Mouse (Mus musculus) forebrain, embryonic 11.5 days (tissue): Measurements from ENCODE around the gene Fam198a. TPM values are rescaled to one million over a fixed set of nuclear protein-coding genes. Genes with fewer than 3 reads are reported as not detected.

Experiments
- ATAC-seq: fragments of 200-750 bp; cut with Nextera tagmentation; replicated peaks from 2 replicates; pipeline ENCODE4 v1.8.0; 2017; ENCODE audit warnings: moderate TSS enrichment; ENCODE audit not compliant: low FRiP score
- DNase-seq: peaks from one replicate; pipeline ENCODE4 v3.0.0-alpha.2; 2017; ENCODE audit warnings: low spot score
- H3K27ac ChIP-seq: fragments of 300-500 bp; sonication (generic); 2 replicates; pipeline ENCODE4 v1.5.1; 2014; ENCODE audit warnings: low read depth, low read length
- H3K27me3 ChIP-seq: fragments of 300-500 bp; sonication (generic); 2 replicates; pipeline ENCODE4 v1.6.1; 2014; ENCODE audit warnings: mild to moderate bottlenecking, low read length, mixed read lengths; ENCODE audit not compliant: control insufficient read depth, insufficient read depth
- H3K36me3 ChIP-seq: fragments of 300-500 bp; sonication (generic); 2 replicates; pipeline ENCODE4 v1.6.1; 2014; ENCODE audit warnings: mild to moderate bottlenecking, low read length, moderate library complexity, mixed read lengths; ENCODE audit not compliant: control insufficient read depth, insufficient read depth
- H3K4me1 ChIP-seq: fragments of 300-500 bp; sonication (generic); replicated peaks from 2 replicates; pipeline ENCODE4 v1.6.1; 2014; ENCODE audit warnings: low read length, mixed read lengths; ENCODE audit not compliant: control insufficient read depth, insufficient read depth
- H3K4me2 ChIP-seq: fragments of 300-500 bp; sonication (generic); 2 replicates; pipeline ENCODE4 v1.6.1; 2014; ENCODE audit warnings: low read depth, mild to moderate bottlenecking, low read length, moderate library complexity, mixed read lengths; ENCODE audit not compliant: severe bottlenecking
- H3K4me3 ChIP-seq: fragments of 300-500 bp; sonication (generic); 2 replicates; pipeline ENCODE4 v1.5.1; 2014; ENCODE audit warnings: low read depth, low read length
- H3K9ac ChIP-seq: fragments of 300-500 bp; sonication (generic); 2 replicates; pipeline ENCODE4 v1.6.1; 2014; ENCODE audit warnings: low read length
- H3K9me3 ChIP-seq: fragments of 300-500 bp; sonication (generic); 2 replicates; pipeline ENCODE4 v1.6.1; 2016; ENCODE audit warnings: low read length, mixed read lengths; ENCODE audit not compliant: control insufficient read depth
- WGBS: fragments of 180-500 bp; shearing (Covaris S2); extraction: QIAGEN DNeasy Blood & Tissue Kit; methylation state at CpG from one replicate; pipeline ENCODE4 v1.1.7; 2014; 5-methylcytosine and 5-hydroxymethylcytosine counted together
- polyA plus RNA-seq: library from polyadenylated mRNA; unstranded; fragments of >200 nt; fragmentation: Nextera tagmentation; extraction: Ambion mirVana; gene quantifications from 2 replicates; pipeline ENCODE4 v1.2.1, GENCODE M21; 2014

Gene Fam198a
- polyA plus RNA-seq, 1 experiment from 2014 or later: 0.40 TPM

GRCm38 (mm10) chr9:121959966-121960635, 9.3 kb downstream of the Fam198a start:
- H3K9ac ChIP-seq: no peak overlapping the region
- no peaks in the 10 kb centered on the region for H3K36me3 ChIP-seq
- H3K9me3 ChIP-seq: no peaks in the 10 kb centered on the region
- no peak overlapping the region for H3K4me3 ChIP-seq
- H3K27ac ChIP-seq: no peak overlapping the region
- no peaks in the 10 kb centered on the region for H3K4me1 ChIP-seq
- 61% methylated on average over 7 of the region's 7 CpGs for WGBS
- H3K27me3 ChIP-seq: no peaks in the 10 kb centered on the region
- DNase-seq (no peak), ATAC-seq (no peak)
- no peak overlapping the region for H3K4me2 ChIP-seq

GRCm38 (mm10) chr9:121964941-121965340, 14.2 kb downstream of the Fam198a start:
- 82% methylated on average over 7 of the region's 7 CpGs for WGBS
- Histone ChIP-seq H3K27ac (no peak overlapping the region), H3K36me3 (no peaks in the 10 kb centered on the region)

GRCm38 (mm10) chr9:121968258-121968657, 17.5 kb downstream of the Fam198a start:
- H3K4me1 ChIP-seq: no peaks in the 10 kb centered on the region
- no peaks in the 10 kb centered on the region for H3K9me3 ChIP-seq
- no peak overlapping the region for H3K4me3 ChIP-seq
- H3K9ac ChIP-seq: no peak overlapping the region
- H3K4me2 ChIP-seq: no peak overlapping the region
- WGBS: 86% methylated on average over 5 of the region's 5 CpGs
- DNase-seq (no peak), ATAC-seq (no peak)
- no peaks in the 10 kb centered on the region for H3K36me3 ChIP-seq
- H3K27ac ChIP-seq: no peak overlapping the region
- no peaks in the 10 kb centered on the region for H3K27me3 ChIP-seq

More at GRCm38 (mm10) chr9:121964941-121965340, 14.2 kb downstream of the Fam198a start:
- H3K9ac ChIP-seq: no peak overlapping the region
- ATAC-seq (no peak), DNase-seq (no peak)
- H3K4me1 ChIP-seq: no peaks in the 10 kb centered on the region
- no peak overlapping the region for H3K4me2 ChIP-seq
- no peak overlapping the region for H3K4me3 ChIP-seq
- H3K9me3 ChIP-seq: no peaks in the 10 kb centered on the region
- no peaks in the 10 kb centered on the region for H3K27me3 ChIP-seq

GRCm38 (mm10) chr9:121969841-121970381, 19.1 kb downstream of the Fam198a start:
- ATAC-seq (no peak), DNase-seq (no peak)
- Histone ChIP-seq H3K4me1 (no peaks in the 10 kb centered on the region), H3K9ac (no peak overlapping the region), H3K36me3 (no peaks in the 10 kb centered on the region), H3K27ac (no peak overlapping the region), H3K9me3 (no peaks in the 10 kb centered on the region), H3K4me2 (no peak overlapping the region), H3K27me3 (no peaks in the 10 kb centered on the region), H3K4me3 (no peak overlapping the region)
- WGBS: 71% methylated on average over 5 of the region's 5 CpGs

GRCm38 (mm10) chr9:121973207-121973606, 22.4 kb downstream of the Fam198a start:
- H3K4me1 ChIP-seq: no peaks in the 10 kb centered on the region
- 73% methylated on average over 1 of the region's 1 CpGs for WGBS
- no peaks in the 10 kb centered on the region for H3K9me3 ChIP-seq
- no peak for DNase-seq
- ATAC-seq: no peak
- no peak overlapping the region for H3K4me2 ChIP-seq
- H3K4me3 ChIP-seq: no peak overlapping the region
- no peaks in the 10 kb centered on the region for H3K27me3 ChIP-seq
- no peak overlapping the region for H3K27ac ChIP-seq
- no peaks in the 10 kb centered on the region for H3K36me3 ChIP-seq
- no peak overlapping the region for H3K9ac ChIP-seq

GRCm38 (mm10) chr9:121974141-121974986, 23.6 kb downstream of the Fam198a start:
- H3K4me3 ChIP-seq: no peak overlapping the region
- H3K4me1 ChIP-seq: no peaks in the 10 kb centered on the region
- H3K4me2 ChIP-seq: no peak overlapping the region
- 83% methylated on average over 12 of the region's 12 CpGs for WGBS
- H3K27me3 ChIP-seq: no peaks in the 10 kb centered on the region
- DNase-seq (no peak), ATAC-seq (no peak)
- H3K9me3 ChIP-seq: no peaks in the 10 kb centered on the region
- no peaks in the 10 kb centered on the region for H3K36me3 ChIP-seq
- H3K27ac ChIP-seq: no peak overlapping the region
- no peak overlapping the region for H3K9ac ChIP-seq

- Histone ChIP-seq H3K36me3 (no peaks in the 10 kb centered on the region), H3K4me3 (no peak overlapping the region), H3K9ac (no peak overlapping the region), H3K4me1 (no peaks in the 10 kb centered on the region), H3K4me2 (no peak overlapping the region), H3K9me3 (no peaks in the 10 kb centered on the region), H3K27ac (no peak overlapping the region), H3K27me3 (no peaks in the 10 kb centered on the region)
- ATAC-seq: no peak
- DNase-seq: no peak
- WGBS: 84% methylated on average over 2 of the region's 2 CpGs
Measured at GRCm38 (mm10) chr9:121975321-121975720, 24.5 kb downstream of the Fam198a start.

GRCm38 (mm10) chr9:121981046-121981445, 30.3 kb downstream of the Fam198a start:
- Histone ChIP-seq H3K36me3 (no peaks in the 10 kb centered on the region), H3K4me3 (no peak overlapping the region), H3K9ac (no peak overlapping the region), H3K27me3 (no peaks in the 10 kb centered on the region), H3K4me2 (no peak overlapping the region), H3K27ac (no peak overlapping the region), H3K4me1 (no peaks in the 10 kb centered on the region), H3K9me3 (no peaks in the 10 kb centered on the region)
- WGBS: 87% methylated on average over 9 of the region's 9 CpGs
- ATAC-seq (no peak), DNase-seq (no peak)
